Mouse (Mus musculus): ENCODE measurements around the gene Prkcq. TPM values are rescaled to one million over a fixed set of nuclear protein-coding genes. Genes with fewer than 3 reads are reported as not detected.
A peak's percentile ranks its signal among the peaks of the same experiment; 100 is the strongest.

The Prkcq gene
- polyA plus RNA-seq, 1 experiment from 2014 or later, result 9.3 TPM

GRCm38 (mm10) chr2:11300362-11300761 is 128.5 kb downstream of the Prkcq start:
- H3K4me1 ChIP-seq, result no peaks in the 10 kb centered on the region
- ATAC-seq, result no peak
- H3K27me3 ChIP-seq (replicated peaks), result no peaks in the 10 kb centered on the region
- H3K4me2 ChIP-seq, result no peak overlapping the region
- 63% methylated on average over 6 of the region's 6 CpGs for WGBS (ENCODE audit: insufficient replicate concordance)
- H3K9me3 ChIP-seq (replicated peaks), result no peaks in the 10 kb centered on the region
- no peaks in the 10 kb centered on the region for H3K36me3 ChIP-seq
- H3K4me3 ChIP-seq, result no peak overlapping the region
- H3K9ac ChIP-seq, result no peak overlapping the region
- no peak overlapping the region for H3K27ac ChIP-seq

- no peaks in the 10 kb centered on the region for H3K9me3 ChIP-seq (replicated peaks)
- H3K4me3 ChIP-seq, result no peak overlapping the region
- no peak overlapping the region for H3K9ac ChIP-seq
- H3K4me1 ChIP-seq, result no peaks in the 10 kb centered on the region
- no peak for ATAC-seq
- no peak overlapping the region for H3K4me2 ChIP-seq
- 29% methylated on average over 10 of the region's 10 CpGs for WGBS (ENCODE audit: insufficient replicate concordance)
- no peaks in the 10 kb centered on the region for H3K27me3 ChIP-seq (replicated peaks)
- H3K36me3 ChIP-seq, result no peaks in the 10 kb centered on the region
- H3K27ac ChIP-seq, result no peak overlapping the region
These were observed 148.3 kb downstream of the Prkcq start for GRCm38 (mm10) chr2:11320241-11320640.

- no peak overlapping the region for H3K4me3 ChIP-seq
- H3K9ac ChIP-seq, result no peak overlapping the region
- H3K9me3 ChIP-seq (replicated peaks), result no peaks in the 10 kb centered on the region
- ATAC-seq, result no peak
- H3K27ac ChIP-seq, result no peak overlapping the region
- WGBS (ENCODE audit: insufficient replicate concordance), result 56% methylated on average over 3 of the region's 3 CpGs
- H3K36me3 ChIP-seq, result no peaks in the 10 kb centered on the region
- no peaks in the 10 kb centered on the region for H3K4me1 ChIP-seq
- H3K4me2 ChIP-seq, result no peak overlapping the region
- H3K27me3 ChIP-seq (replicated peaks), result no peaks in the 10 kb centered on the region
These were observed 150.5 kb downstream of the Prkcq start for GRCm38 (mm10) chr2:11322396-11322795.

GRCm38 (mm10) chr2:11327280-11327679 is 155.4 kb downstream of the Prkcq start:
- Histone ChIP-seq H3K9me3 (replicated peaks) (no peaks in the 10 kb centered on the region), H3K4me3 (no peak overlapping the region), H3K4me1 (peaks cover 2% of the 10 kb centered on the region; the same call in 1 of the 2 replicates), H3K36me3 (no peaks in the 10 kb centered on the region), H3K4me2 (no peak overlapping the region), H3K9ac (no peak overlapping the region), H3K27ac (no peak overlapping the region), H3K27me3 (replicated peaks) (no peaks in the 10 kb centered on the region)
- ATAC-seq, result no peak
- WGBS (ENCODE audit: insufficient replicate concordance), result 58% methylated on average over 7 of the region's 7 CpGs

GRCm38 (mm10) chr2:11329407-11330224 is 157.7 kb downstream of the Prkcq start:
- H3K4me2 ChIP-seq, result no peak overlapping the region
- H3K4me3 ChIP-seq, result no peak overlapping the region
- H3K4me1 ChIP-seq, result peaks cover 16% of the 10 kb centered on the region
- no peaks in the 10 kb centered on the region for H3K27me3 ChIP-seq (replicated peaks)
- H3K36me3 ChIP-seq, result no peaks in the 10 kb centered on the region
- no peak for ATAC-seq
- no peak overlapping the region for H3K27ac ChIP-seq
- no peak overlapping the region for H3K9ac ChIP-seq
- WGBS (ENCODE audit: insufficient replicate concordance), result 35% methylated on average over 10 of the region's 10 CpGs
- H3K9me3 ChIP-seq (replicated peaks), result no peaks in the 10 kb centered on the region

GRCm38 (mm10) chr2:11331528-11332446 is 159.9 kb downstream of the Prkcq start:
- Histone ChIP-seq H3K9ac (no peak overlapping the region), H3K27ac (no peak overlapping the region), H3K4me2 (no peak overlapping the region), H3K4me3 (no peak overlapping the region), H3K27me3 (replicated peaks) (no peaks in the 10 kb centered on the region), H3K36me3 (no peaks in the 10 kb centered on the region), H3K9me3 (replicated peaks) (no peaks in the 10 kb centered on the region), H3K4me1 (peaks cover 25% of the 10 kb centered on the region)
- WGBS (ENCODE audit: insufficient replicate concordance), result 17% methylated on average over 11 of the region's 11 CpGs
- peak; percentile 62 for ATAC-seq

GRCm38 (mm10) chr2:11332469-11332868 is 160.6 kb downstream of the Prkcq start:
- no peak overlapping the region for H3K9ac ChIP-seq
- no peaks in the 10 kb centered on the region for H3K27me3 ChIP-seq (replicated peaks)
- H3K36me3 ChIP-seq, result no peaks in the 10 kb centered on the region
- peak; percentile 11; the same call in 1 of the 2 replicates for ATAC-seq
- no peak overlapping the region for H3K4me2 ChIP-seq
- H3K4me1 ChIP-seq, result peaks cover 25% of the 10 kb centered on the region
- H3K9me3 ChIP-seq (replicated peaks), result no peaks in the 10 kb centered on the region
- H3K4me3 ChIP-seq, result no peak overlapping the region
- H3K27ac ChIP-seq, result peak overlapping the region; percentile 36; the same call in 1 of the 2 replicates
- WGBS (ENCODE audit: insufficient replicate concordance), result 43% methylated on average over 4 of the region's 4 CpGs

GRCm38 (mm10) chr2:11333301-11334017 is 161.6 kb downstream of the Prkcq start:
- ATAC-seq, result no peak

GRCm38 (mm10) chr2:11336320-11336719 is 164.4 kb downstream of the Prkcq start:
- H3K27ac ChIP-seq, result no peak overlapping the region
- no peak overlapping the region for H3K4me3 ChIP-seq
- no peaks in the 10 kb centered on the region for H3K9me3 ChIP-seq (replicated peaks)
- peaks cover 25% of the 10 kb centered on the region for H3K4me1 ChIP-seq
- no peaks in the 10 kb centered on the region for H3K36me3 ChIP-seq
- H3K27me3 ChIP-seq (replicated peaks), result no peaks in the 10 kb centered on the region
- ATAC-seq, result 0 out of 2 replicates have a peak, but pooled peaks have one; percentile 31
- no peak overlapping the region for H3K9ac ChIP-seq
- H3K4me2 ChIP-seq, result no peak overlapping the region
- 5% methylated on average over 8 of the region's 8 CpGs for WGBS (ENCODE audit: insufficient replicate concordance)

More at GRCm38 (mm10) chr2:11333301-11334017, 161.6 kb downstream of the Prkcq start:
- Histone ChIP-seq H3K4me1 (peaks cover 25% of the 10 kb centered on the region), H3K27me3 (replicated peaks) (no peaks in the 10 kb centered on the region), H3K36me3 (no peaks in the 10 kb centered on the region), H3K4me3 (no peak overlapping the region), H3K9ac (no peak overlapping the region), H3K27ac (peak overlapping the region; percentile 37), H3K4me2 (no peak overlapping the region), H3K9me3 (replicated peaks) (no peaks in the 10 kb centered on the region)
- WGBS (ENCODE audit: insufficient replicate concordance), result 33% methylated on average over 14 of the region's 14 CpGs

- Histone ChIP-seq H3K36me3 (no peaks in the 10 kb centered on the region), H3K27me3 (replicated peaks) (no peaks in the 10 kb centered on the region), H3K4me2 (no peak overlapping the region), H3K9me3 (replicated peaks) (no peaks in the 10 kb centered on the region), H3K27ac (no peak overlapping the region), H3K9ac (no peak overlapping the region), H3K4me1 (peaks cover 9% of the 10 kb centered on the region), H3K4me3 (no peak overlapping the region)
- no peak for ATAC-seq
- 51% methylated on average over 14 of the region's 14 CpGs for WGBS (ENCODE audit: insufficient replicate concordance)
These were observed 167.3 kb downstream of the Prkcq start for GRCm38 (mm10) chr2:11338931-11339839.

- ATAC-seq, result no peak
- H3K9ac ChIP-seq, result no peak overlapping the region
- H3K27me3 ChIP-seq (replicated peaks), result no peaks in the 10 kb centered on the region
- no peak overlapping the region for H3K4me3 ChIP-seq
- H3K4me2 ChIP-seq, result no peak overlapping the region
- no peaks in the 10 kb centered on the region for H3K36me3 ChIP-seq
- WGBS (ENCODE audit: insufficient replicate concordance), result 72% methylated on average over 3 of the region's 3 CpGs
- H3K9me3 ChIP-seq (replicated peaks), result no peaks in the 10 kb centered on the region
- H3K4me1 ChIP-seq, result no peaks in the 10 kb centered on the region
- no peak overlapping the region for H3K27ac ChIP-seq
These were observed 172.8 kb downstream of the Prkcq start for GRCm38 (mm10) chr2:11344691-11345090.
